Comparison of ENCODE assay signal across 8 mouse cellular contexts in the genomic region with DNA sequence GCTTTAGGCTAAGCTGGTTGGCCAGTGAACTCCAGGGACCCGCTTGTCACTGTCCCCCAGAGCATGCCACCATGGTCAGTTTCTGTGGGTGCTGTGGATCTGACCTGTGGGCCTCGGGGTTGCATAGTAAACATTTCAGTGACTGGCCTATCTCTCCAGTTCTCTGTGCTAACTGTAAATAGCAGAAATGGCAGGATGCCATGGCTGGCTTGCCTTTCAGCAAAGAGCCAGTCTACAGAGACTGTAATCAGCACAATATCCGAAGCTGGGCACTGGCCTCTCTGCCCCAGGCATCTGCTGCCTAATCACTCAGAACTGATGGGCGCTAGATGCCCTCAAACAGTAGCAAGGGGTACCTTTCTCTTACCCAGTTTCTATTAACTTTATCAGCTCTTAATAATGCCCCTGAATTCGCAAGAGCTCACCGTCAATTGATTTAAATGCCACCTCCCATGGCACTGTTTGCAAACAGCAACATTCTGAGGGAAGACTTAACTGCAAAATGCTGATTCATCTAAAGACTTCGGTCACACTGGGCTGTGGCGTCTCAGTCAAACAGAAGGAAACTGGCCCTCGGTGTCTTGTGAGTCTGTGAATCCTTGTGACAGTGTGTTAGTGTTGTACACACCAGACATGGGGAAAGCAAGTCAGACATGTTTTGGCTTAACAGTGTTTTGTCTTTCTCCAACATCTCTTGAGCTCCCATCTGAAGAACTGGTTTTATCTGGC. TPM values are rescaled to one million over a fixed set of nuclear protein-coding genes. Genes with fewer than 3 reads are reported as not detected.
DNase-seq lines count a peak whose midpoint lies in the region; ATAC-seq lines count a peak whose summit lies in the region.

No protein-coding gene starts in this region.

- DNase-seq in cerebellum, postnatal 25 days, result peak; percentile 41 to 71
- DNase-seq in cerebellum, adult 9-10 months, result no peak
- DNase-seq in liver, embryonic 13.5 days, result no peak
- DNase-seq in liver, result no peak
- DNase-seq in cerebellum, postnatal 36 days, result peak; percentile 33 to 40
- DNase-seq in kidney, postnatal 4 days, result peak; percentile 58 to 68
- DNase-seq in thymus, postnatal 0 days (ENCODE audit: low spot score), result no peak

- H3K9me3 ChIP-seq in liver, embryonic 13.5 days (replicated peaks), result 0 out of 2 replicates have a peak, but pooled peaks cover 10% of the 10 kb centered on the region

- H3K9ac ChIP-seq in liver, embryonic 13.5 days, result no peak overlapping the region

- H3K27ac ChIP-seq in liver, embryonic 13.5 days, result 0 out of 2 replicates have a peak overlapping the region, but pooled peaks have one; percentile 5

- H3K36me3 ChIP-seq in liver, embryonic 13.5 days, result peaks cover 20% of the 10 kb centered on the region

- 0 out of 2 replicates have a peak, but pooled peaks have one; percentile 29 for ATAC-seq in liver, embryonic 13.5 days (ENCODE audit: low read depth)
- no peak for ATAC-seq in megakaryocyte, adult 5-6 weeks (ENCODE audit: poor library complexity, severe bottlenecking)

- no peaks in the 10 kb centered on the region for H3K27me3 ChIP-seq in liver, embryonic 13.5 days

- no peak overlapping the region for H3K4me3 ChIP-seq in liver, embryonic 13.5 days (replicated peaks)

- no peak overlapping the region for H3K4me2 ChIP-seq in liver, embryonic 13.5 days

- 62% methylated on average over 9 of the region's 9 CpGs for WGBS in liver, embryonic 13.5 days (ENCODE audit: insufficient replicate concordance)

- H3K4me1 ChIP-seq in liver, embryonic 13.5 days (replicated peaks), result peaks cover 9% of the 10 kb centered on the region

RNA-seq across cellular contexts. Expression of gene Zfp326, which starts 59.0 kb away (rescaled TPM):
- 8.5 and 9.9 TPM in 2 replicates for polyA plus RNA-seq in liver, embryonic 13.5 days (2015; fragmentation: Nextera tagmentation; extraction: Ambion mirVana)
- polyA plus RNA-seq in thymus, postnatal 0 days (2015; fragmentation: Nextera tagmentation; extraction: Ambion mirVana), result 23.9 and 34.2 TPM in 2 replicates
- total RNA-seq in megakaryocyte, adult 5-6 weeks (2015), result 21.2 and 32.9 TPM in 2 replicates
- 21.3 and 27.6 TPM in 2 replicates for total RNA-seq in megakaryocyte, adult 5-6 weeks (2017)

Comparison
In these comparisons a context has a peak if more than half of its experiments do, and no peak if none do; other contexts are left out.
1. DNase-seq: peak in cerebellum, postnatal 25 days (2 of 2), cerebellum, postnatal 36 days (2 of 2) and kidney, postnatal 4 days (2 of 2); none in cerebellum, adult 9-10 months (single experiment), liver, embryonic 13.5 days (single experiment), liver (single experiment) and thymus, postnatal 0 days (single experiment).